Mouse (Mus musculus) common myeloid progenitor, adult 5-6 weeks (primary cell): Measurements from ENCODE around the gene Hes6. TPM values are rescaled to one million over a fixed set of nuclear protein-coding genes. Genes with fewer than 3 reads are reported as not detected.

Source experiments
- ATAC-seq: replicated peaks from 2 replicates; pipeline ENCODE4 v1.8.0; 2016; ENCODE audit warnings: low read depth, mild to moderate bottlenecking, moderate TSS enrichment, inconsistent platforms; ENCODE audit not compliant: poor library complexity, severe bottlenecking
- total RNA-seq: library from RNA; stranded (forward); fragments of 200-1000, 187-1606 nt; gene quantifications from 2 replicates; pipeline ENCODE4 v1.2.3, GENCODE M21; 2017

The Hes6 gene
- total RNA-seq, 1 experiment from 2014 or later = 31.3 TPM

DNA sequence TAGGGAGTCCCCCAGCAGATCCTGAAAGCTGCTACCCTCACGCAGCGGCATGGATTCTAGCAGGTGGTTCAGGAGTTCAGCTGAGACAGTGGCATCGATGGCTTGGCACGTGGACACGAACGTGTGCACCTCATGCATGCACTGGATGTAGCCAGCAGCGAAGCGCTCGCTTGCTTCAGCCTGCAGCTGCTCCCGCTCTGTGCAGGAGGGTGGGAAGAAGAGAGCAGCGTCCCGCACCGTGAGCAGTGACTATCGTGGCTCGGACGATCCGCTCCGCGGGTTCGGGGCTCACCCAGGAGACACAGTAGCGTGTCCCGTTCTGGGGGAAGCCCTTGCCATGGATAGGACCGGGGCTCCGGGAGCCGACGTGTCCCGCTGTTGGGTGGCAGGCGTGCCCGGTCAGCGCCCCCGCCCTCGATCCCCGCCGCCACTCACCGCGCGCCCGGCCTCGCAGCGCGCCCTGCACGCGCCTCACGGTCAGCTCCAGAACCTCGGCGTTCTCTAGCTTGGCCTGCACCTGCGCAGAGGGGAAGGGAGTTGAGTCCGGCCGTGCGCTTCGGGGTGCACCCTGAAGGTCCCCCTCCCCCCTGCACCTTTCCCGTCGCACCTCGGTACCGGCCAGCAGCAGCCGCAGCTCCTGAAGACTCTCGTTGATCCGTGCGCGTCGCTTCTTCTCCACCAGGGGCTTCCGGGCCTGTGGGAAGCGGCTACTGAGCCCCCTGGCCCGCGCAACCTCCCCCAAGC, 1.4 kb downstream of the Hes6 start:
- peak; percentile 2; the same call in 1 of the 2 replicates for ATAC-seq

DNA sequence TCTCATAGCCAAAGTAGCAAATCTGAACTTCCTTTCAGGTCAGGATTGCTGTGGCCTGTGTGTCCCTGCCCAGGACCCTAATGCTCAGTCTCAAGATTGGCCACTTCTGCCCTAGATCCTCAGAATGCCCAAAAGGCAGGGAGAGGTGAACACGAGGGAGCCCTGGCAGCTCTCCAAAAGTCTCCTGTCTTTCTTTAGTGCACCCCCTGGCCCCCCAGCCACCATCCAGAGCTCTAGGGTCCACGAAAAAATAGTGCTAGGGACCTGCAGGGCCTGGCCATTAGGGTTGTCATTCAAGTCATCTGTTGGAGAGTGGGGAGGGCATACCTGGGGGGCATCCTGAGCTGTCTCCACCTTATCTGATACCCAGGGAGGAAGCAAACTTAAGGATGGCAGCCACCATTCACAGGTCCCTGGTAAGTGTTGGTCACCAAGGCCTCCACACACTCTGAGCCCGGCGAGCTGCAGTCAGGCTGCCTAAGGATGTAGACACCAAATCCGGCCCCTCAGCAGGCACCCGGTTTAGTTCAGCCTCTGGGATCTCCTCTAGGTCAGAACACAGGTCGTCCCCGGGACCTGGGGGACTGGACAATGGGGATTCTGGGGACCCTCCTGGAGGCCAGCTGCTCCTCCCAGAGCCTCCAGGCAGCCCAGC, 2.1 kb downstream of the Hes6 start:
- no peak for ATAC-seq

DNA sequence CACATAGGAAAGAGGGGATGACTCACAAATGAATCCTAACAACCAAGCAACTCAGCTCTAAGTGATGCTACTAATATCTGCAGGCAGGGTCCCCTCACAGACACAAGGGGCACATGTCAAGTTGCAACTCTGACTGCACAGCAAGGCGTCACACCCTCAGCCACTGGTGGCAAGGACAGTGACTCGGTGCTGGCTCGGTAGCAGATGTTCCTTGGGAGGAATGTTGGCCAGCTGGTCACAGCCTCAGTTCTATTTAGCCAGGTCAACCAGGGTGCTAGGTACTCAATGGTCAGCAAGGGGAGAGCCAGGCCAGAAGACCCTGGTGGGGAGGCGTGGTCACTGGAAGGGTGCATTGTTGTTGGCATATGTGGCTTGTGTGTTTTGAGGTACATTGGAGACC, 6.0 kb downstream of the Hes6 start:
- no peak for ATAC-seq

DNA sequence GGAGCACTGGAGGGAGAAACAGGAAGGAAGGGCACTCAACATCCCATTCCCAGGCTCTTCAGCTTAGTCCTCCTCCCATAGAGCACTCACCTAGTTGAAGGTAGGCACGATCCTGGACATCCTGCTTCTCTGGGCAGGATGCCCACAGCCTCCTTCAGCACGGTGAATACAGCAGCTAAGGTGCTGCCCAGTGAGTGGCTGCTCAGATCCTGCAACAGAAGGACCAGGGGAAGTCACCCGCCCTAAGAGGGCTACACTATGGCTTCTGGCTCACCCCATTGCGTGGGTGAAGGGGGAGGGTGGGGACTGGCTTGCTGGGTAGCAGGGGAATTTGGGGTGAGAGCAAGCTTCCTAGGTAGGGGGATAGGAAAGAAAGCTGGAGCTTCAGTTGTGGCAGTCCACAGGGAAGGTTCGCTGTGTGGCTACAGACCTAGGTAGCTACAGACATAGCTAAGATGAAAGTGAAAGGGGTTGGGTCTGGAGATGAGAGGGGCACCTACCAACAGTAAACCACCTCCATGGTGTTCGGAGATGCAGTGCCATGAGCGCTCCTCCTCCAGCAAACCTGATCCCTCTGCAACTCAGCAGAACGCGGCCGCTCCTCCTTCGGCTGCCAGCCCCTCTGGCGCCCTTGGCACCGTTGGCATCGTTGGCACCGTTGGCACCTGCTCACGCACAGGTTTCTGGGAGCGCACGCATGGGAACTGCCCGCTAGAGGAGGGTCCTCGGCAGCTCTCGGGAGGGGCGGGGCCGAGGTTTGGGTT, 8.2 kb downstream of the Hes6 start:
- ATAC-seq = peak; percentile 36; the same call in 1 of the 2 replicates

DNA sequence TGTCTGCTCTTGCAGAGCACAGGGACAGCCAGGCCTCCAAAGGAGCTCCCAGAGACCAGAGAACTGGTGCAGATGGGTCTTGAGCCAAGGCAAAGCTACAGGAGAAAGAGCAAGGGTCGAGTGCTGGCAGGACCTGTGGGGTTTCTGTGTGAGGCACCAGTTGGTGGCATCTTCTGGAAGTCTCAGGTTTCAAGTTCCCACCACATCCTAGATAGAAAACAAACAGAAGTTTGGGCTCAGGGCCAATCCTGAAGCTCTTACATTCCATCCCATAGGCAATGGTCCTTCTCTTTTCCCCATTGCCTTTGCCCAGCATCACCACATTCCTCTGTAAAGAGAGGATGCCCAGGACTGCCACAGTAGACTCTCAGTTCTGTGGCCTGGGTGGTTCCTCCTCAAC, 8.9 kb downstream of the Hes6 start:
- 0 out of 2 replicates have a peak, but pooled peaks have one; percentile 36 for ATAC-seq

DNA sequence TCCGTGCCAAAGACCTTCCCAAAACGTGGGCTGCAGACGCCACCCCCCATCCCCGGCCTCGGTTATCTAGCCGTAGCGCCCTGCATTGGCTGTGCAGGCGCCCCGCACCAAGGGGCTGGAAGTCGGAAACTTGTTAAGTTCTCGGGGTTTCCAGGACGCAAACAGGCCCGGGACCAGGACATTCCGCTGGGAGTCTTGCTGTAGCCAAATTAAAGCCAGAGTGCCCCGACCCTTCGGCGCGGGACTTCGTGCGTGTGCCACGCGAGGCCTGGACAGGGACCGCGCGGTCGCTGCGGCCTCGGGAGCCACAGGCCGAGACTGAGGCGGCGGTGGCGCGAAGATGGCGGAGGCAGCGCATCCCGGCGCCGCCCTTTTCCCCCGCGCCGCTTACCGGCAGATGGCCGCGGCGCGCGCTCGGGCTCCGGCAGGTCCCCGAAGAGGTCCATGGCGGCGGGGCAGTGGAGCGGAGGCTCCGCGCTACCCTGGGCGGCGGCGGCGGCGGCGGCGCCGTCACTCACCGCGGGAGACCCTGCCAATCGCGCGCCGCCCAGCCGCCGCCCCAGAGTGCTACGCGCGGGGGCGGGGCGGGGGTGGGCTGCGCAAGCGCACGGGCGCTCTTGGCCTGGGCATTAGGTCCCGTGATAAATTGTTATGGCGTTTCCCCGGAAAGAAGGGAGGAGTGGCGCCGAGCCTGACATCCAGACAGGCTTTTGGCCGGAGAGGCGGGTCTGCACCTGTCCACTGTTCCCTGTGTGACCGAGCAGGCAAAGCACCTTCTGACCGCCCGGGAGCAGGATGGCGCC, 15.4 kb downstream of the Hes6 start, which contains the start of gene Ilkap:
TSS of gene Ilkap (minus strand) at position 556 of the 803 bp plus-strand sequence.
- ATAC-seq = peak; percentile 71

DNA sequence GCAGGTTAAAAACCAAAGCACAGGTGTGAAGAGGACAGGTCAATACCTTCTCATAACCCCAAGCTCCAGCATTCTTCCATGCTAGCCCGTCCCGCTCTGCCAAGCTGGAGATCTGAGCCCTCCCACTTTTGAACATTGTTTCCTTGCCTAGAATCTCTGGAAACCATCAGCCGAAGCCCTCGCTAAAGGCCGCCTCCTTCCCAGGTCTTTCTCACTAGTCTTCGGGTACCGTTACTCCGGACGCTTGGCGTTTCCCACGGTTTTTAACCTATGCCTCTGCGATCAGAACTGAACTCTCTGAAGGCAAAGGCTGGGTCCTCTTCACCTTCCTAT, 15.9 kb downstream of the Hes6 start:
- ATAC-seq = no peak

DNA sequence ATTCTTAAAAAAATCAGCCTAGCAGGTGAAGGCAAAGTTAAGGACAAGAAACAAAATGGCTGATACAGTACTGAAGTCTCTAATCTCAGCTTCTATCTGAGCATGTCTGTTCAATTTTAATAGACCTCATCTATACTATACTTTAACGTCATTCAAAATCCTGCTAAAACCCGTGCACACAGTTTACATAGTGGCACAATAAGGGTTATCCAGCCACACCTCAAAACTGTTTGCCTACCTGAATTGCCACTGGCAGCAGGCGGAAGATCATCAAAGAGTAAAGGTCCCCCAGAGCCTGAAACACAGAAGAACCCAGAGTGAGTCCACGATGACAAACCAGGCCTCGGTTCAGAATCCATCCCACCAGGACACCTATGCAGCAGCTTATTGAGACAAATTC, 23.5 kb downstream of the Hes6 start:
- no peak for ATAC-seq

DNA sequence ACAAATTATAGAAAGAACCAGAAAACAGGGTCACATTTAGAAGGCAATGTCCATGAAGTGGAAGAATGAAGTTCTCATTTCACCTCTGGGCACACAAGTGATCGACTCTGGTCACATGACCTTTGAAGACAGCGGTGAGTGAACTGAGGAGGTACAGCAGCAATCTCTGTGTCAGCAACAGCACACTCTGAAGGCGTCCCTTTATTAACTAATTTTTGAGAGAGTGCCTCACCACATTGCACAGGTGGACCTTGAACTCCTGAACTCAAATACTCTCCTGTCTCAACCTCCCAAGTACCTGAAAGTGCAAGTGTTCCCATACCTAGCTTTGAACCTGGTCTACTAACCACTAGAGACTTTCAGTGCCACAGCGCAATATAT, 32.8 kb downstream of the Hes6 start:
- no peak for ATAC-seq

DNA sequence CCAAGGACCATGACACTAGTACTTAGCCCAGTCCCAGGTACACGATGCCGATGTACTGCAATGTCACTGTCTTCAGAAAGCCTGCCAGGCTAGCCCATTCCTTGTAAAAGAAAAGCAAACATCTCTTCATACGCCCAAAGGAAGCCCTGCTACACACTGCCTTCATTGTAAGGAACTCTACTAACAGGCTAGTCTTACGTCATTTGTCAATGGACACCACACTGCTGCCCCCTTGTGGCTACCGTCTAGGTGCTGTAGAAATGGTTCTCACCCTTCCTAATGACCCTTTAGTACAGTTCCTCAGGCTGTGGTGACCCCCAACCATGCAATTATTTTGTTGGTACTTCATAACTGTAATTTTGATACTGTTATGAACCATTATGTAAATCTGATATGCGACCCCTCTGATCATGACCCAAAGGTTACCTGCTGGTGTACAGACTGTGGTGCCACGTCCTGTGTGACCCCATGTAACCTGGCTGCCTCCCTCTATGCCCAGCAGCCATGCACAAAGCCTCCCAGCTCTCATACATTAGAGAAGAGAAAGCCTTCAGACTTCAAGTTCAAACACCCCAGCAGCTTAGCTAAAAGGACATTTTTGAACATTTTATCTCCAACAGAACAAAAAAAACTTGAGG, 33.3 kb downstream of the Hes6 start:
- ATAC-seq = peak; percentile 91

DNA sequence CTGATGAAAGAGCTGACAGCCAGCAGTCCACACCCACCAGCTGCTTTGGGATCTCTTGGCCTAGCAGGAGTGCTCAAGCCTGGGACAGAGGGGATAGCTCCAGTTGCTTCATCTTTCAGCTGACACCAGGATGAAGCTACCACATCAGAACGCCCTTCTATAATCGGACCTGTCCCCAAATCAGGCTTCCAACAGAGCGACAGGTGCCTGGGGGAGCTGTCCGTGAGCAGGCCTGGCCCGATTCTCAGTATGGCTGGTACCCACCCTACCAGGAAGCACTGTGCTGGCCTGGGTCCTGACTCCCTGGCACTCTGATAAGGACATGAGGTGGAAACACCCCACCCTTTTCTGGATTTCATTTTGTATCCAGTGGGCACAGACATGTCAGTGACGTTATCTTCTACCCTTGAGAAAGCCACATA, 40.4 kb downstream of the Hes6 start:
- peak; percentile 35; the same call in 1 of the 2 replicates for ATAC-seq

DNA sequence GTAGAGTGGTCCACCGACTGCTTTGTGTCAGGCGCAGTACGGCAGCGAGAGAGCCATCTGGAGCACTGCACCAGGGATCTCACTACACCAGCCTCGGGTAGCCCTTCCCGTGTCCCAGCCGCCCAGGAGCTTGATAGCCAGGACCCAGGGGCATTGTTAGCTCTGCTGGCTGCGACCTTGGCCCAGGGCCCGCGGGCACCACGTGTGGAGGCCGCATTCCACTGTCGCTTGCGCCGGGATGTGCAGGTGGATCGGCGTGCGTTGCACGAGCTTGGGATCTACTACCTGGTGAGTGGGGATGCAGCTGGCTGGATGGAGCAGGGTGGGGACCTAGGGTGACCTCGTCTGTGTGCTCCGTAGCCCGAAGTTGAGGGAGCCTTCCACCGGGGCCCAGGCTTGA, 43.8 kb downstream of the Hes6 start:
- no peak for ATAC-seq

DNA sequence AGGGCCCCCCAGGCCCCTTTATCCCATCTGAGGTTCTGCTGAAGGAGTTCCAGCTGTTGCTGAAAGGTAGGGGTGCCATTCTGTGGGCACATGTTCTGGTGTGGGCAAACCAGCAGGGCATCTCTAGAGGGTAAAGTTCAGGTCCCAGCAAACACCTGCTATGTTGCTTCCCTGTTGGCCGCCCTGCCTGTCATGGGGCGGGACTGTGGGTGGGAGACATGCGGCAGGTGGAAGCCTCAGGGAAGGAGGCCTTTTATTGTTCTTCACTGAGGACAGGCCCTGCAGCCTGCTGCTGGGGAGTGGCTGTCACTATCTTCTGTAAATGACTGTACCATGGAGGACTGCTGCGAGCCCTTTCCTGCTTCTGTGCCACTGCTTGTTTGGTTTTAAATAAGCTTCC, 44.4 kb downstream of the Hes6 start:
- no peak for ATAC-seq

DNA sequence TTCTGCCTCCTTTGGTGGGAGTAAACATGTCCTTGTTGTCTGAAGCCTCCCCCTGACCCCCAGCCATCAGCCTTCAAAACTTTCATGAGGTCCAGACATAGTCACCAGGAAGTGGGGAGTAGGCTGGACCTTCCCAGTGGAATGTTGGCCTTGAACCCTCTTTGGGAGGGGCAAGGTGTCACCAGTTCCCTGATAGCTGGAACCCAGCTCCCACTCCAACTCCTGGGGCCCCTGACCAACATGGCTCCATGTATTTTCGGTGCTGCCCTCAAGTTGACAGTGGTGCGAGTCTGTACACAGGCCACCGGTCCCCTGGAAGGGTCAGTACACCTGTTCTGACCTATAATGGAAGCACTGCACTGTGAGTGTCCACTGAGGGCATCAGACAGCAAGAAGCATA, 46.5 kb downstream of the Hes6 start:
- no peak for ATAC-seq

DNA sequence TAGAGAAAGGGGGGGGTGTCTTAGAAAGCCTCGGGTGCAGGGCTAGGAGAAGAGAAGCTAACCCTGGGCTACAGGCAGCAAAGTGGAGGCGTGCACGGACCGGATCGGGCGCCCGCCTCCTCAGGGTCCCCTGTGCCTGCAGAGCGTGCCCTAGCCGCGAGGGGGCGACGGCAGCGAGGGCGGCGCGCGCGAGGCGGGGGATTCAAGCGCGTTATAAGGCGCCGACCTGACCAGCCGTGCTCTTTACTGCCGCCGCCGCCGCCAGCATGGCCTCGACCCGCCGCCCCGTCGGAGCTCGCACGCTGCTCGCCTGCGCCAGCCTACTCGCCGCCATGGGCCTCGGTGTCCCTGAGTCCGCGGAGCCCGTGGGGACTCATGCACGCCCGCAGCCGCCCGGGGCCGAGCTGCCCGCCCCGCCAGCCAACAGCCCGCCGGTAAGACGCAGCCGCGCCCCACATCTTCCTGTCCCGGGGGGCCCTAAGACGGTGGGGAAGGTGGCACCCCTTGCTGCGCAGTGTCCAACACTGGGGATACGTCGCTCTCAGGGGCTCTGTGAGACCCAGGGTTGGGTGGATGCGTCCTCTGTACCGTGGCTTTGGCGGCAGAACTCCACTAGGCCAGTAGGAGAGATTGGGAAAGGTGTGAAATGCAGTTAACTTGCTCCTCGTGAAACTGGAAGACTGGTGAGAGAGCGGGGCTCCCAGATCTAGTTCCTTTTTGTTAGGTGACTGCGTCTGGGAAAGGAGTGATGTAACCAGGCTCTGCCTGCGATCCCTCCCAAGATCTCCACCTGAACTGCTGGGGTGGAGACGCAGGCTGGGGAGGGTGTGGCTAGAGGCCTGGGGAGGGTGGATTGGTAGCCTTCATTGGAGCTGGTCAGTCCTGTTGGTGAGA, 47.4 kb downstream of the Hes6 start, which contains the start of gene Erfe:
TSS of gene Erfe (plus strand) at position 216 of the 894 bp plus-strand sequence.
- peak; percentile 83 for ATAC-seq

DNA sequence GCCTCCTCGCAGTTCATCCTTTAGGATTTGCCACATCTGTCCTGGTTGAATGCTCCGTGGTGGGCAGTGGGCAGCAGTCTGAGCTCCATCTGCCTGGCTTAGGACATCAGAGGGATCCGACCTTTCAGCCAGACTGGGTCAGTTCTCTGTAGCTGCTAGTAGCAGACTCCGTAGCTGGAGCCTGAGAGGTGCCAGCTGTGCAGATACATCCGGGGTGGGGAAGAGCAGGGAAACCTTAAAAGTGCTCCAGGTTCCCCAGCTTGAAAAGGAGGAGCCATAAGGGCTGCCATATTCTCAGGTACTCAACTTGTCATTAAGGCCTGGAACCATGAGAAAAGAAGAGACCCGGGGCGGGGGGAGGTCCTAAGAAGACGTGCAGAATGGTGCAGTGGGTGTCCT, 48.0 kb downstream of the Hes6 start:
- no peak for ATAC-seq

DNA sequence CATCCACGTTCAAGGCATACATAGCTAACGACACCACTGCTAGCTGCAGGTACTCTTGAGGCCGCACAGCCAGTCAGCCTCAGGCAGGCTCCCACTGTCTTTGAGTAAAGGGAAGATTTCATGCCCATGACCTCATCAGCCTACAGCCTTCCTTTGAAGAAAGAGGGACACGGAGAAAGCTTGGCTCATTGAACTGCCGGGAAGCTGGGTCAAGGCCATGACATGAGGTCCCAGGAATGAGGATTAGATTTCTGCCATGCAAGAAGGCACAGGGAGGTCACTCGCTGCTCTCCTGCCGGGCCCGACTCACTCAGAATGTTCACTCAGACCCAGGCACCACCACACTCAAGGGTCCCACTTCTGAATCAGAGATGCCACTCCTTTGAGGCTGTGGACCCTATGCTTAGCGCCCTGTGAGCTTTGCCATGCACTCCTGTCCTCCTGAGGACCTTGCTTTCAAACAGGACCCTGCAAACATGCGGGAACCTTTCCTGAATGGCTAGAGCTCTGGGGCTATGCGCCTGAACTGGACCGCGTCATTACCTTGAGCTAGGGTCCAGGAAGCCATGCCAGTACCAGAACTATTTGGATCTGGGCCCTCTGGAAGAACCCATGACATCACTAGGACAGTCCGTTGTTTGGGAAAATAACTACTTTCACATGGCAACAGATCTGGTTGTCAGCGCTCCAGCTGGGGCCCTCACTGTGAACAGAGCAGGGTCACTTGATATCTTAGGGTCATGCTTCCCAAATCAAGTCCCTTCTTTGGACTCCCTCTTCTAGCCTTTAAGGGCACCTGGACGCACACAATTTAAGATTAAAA, 48.8 kb downstream of the Hes6 start:
- no peak for ATAC-seq

DNA sequence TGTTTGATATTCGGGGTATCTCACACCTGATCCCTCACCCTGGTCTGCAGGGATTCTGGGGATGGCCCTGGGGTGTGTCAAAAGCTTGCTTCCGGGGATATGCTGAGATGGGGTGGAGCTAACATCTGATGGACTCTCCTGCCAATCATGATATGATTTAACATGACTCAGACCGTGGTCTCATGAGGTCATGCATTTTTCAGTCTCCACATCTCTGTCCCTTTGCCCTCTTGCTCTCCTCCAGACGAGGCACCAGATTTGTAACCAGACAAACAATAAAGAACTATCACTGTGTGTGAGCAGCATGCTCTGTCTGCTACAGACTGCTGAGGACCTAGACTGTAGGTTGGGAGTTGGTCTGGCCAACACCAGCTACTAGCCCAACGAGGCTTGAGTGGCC, 51.7 kb downstream of the Hes6 start:
- no peak for ATAC-seq
